Mouse (Mus musculus) right cerebral cortex, postnatal 36 days (tissue): Measurements from ENCODE around the gene E2f2.

Experiments used
- DNase-seq, 2 experiments: peaks; one replicate each; pipeline ENCODE4 v3.0.0; 2022; ENCODE audit warnings: low spot score in 2 of 2, mixed read lengths in 1 of 2

E2f2 gene

DNA sequence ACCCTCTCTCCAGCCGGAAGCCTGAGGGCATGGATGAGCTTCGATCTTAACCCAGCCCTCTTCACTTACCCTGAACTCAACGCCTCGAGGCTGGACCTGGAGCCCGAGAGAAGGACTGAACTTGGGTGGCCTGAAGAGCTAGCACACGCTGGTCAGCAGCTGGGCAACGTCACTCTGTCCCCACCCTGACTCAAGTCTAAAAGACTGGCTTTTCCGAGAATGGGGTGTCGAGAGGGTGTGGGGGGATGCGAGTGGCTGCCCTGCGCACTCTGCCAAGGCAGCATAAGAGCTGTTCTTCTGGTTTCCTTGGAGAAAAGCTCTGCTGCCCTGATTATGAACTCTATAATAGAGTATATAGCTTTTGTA is 27.3 kb upstream of the E2f2 start:
- no peak for DNase-seq

DNA sequence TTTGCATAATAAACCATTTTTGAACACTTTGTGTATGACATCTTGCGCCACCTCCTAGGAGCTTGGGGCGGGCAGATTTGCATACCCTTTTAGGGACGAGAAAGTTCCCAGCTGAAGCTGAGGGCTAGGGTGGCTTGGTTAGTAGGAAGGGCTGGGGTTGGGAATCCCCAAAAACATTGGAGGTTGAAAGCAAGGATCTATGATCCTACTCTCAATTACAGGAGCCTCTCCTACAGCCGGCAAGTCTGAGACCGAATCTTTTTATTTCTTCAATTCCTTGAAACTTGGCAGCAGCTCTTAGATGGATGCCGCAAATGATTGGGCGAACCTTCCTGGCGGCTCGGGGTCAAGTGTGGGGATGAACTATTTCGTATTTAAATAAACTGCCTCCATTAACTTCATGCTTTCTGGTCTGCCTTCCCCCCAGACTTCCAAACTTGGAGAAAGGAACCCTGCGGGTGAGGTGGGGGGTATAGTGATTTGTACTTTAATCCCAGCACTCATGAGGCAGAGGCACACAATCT is 26.8 kb upstream of the E2f2 start:
- no peak for DNase-seq

DNA sequence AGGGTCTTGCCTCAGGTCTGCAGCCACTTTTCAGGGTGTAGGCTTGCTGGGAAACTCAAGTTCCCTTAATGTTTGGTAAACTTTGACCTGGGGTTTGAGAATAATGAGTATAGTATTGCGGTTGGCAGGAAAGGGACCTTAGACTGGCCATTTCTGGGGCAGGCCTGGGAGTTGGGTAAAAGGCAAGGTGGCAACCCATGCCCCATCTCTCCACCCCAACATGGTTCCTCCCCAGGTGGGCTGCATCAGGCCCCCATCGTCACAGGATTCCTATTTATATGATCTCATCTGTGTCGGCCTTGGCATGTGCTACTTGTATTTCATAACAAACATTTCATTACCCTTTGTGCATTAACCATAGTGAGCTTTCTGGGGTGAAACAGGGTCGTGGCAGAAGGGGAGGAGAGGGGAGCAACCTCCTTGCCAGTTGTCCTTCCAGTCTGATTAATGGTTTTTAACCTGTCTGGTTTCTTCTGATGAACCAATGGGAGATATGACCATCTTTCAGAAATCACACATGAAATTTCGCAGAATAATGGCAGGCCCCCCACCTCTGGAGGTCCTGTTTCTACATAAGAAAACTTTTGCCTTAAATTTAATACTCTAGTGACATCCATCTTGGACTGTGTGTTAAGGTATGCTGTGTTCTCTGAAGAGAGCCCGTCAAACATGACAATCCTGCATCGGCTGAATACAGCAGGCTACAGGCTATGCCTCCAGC is 26.0 kb upstream of the E2f2 start:
- DNase-seq: no peak

DNA sequence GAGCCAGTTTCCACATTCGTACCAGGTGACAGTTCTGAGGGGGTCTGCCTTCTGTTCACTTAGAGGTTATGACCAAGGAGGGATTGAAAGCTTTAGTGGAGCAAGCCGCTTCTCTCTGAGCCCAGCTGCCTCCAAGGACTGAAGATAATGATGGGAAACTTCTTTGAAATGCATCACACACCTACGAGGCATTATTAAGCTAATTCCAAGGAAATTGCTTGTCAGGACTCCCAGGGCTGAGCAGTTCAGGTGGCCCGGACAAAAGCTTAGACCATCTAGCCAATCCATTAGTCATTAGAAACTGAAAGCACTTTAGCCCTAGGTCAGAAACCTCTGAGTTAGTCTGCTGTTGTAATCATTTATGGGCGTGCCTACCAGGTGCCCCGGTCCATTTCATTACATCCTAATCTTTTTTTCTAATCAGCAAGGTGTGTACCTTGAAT is 25.5 kb upstream of the E2f2 start:
- no peak for DNase-seq

DNA sequence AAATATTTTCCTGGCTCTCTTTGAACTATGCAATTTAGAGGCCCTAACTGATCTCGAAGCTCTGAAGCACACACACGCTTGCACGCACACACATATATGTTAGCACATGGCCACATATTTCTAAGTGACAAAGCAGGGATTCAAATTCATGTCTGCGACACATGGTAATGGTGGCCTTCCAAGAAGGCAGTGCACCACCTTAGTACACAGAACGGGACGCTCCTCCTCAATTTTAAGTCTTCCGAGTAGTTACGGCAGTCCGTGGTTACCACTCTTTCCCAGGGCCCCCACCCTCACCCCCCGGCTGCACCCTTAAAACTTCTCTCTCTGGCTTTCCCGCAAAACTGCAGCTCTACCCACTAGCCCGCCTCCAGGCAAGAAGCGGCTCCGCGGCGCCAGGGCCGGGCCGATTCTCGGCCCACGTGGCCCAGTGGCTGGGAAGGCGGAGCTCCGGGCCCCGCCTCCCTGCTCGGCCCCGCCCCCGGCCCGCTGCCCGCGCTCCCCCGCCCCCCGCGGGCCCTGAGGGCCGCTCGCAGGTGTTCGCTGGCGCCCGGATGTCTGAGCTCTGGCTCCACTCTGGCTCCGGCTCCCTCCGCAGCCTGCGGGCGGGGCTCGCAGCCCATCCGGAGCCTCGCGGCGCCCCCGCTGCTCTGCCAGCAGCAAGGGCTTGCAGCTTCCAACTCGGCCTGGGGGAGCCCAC is 24.6 kb upstream of the E2f2 start:
- DNase-seq: peak; percentile 55 to 60

DNA sequence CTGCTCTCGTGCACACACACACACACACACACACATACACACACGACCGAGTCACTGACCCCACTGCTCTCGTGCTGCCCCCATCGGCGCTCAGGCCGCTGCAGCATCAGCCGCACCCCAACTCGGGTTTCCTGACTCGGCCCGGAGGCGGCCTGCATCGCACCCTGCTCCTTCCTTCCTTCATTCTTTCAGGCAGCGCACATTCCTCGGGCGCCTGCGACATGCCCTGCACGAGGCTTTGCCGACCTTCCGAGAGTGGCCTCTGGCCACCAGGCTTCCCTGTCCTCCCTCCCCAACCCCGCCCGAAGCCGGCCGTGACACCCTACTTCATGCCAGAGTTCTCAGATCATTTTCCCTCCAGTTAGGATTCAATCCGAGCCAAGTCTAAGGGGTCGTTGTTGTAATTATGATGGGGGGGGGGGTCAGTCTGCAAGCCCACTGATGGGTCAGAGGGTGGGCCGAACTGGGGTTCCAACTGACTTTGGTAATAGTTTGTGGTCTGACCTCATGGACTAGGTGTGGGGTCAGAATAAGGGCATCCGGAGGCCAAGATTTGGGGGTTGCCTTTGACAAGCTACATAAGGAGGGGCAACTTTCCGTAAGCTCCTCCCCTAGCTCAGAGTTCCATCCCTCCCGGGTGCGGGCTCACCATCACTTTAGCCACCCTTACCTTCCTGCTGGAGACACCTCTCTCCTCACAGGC is 23.7 kb upstream of the E2f2 start:
- no peak for DNase-seq

DNA sequence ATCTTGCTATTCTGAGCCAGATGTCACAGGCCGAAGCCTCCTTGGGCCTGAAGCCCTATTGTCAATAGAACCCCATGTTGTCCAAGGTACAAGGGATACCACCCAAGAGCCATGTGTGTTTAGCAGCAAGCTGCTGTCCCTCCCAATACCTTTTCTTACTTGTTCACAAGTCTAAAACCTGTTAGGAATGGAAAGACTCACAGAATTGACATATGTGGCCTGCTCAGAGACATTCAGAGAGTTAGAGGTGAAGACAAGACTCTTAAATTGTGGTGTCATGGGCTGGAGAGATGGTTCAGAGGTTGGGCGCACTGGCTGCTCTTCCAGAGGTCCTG is 23.2 kb upstream of the E2f2 start:
- no peak for DNase-seq

DNA sequence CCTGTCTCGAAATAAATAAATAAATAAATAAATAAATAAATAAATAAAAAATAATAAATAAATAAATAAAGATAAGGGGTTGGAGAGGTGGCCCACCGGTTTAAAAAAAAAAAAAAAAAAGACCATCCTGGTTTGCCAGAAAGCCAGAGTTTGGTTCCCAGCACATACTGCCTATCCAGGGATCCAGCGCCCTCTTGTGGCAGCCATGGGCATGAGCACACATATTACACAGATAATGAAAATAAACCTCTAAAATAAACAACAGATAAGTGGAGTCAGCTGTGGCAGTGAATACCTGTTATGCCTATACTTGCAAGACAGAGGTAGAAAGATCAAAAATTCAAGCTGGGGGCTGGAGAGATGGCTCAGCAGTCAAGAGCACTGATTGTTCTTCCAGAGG is 22.5 kb upstream of the E2f2 start:
- no peak for DNase-seq

DNA sequence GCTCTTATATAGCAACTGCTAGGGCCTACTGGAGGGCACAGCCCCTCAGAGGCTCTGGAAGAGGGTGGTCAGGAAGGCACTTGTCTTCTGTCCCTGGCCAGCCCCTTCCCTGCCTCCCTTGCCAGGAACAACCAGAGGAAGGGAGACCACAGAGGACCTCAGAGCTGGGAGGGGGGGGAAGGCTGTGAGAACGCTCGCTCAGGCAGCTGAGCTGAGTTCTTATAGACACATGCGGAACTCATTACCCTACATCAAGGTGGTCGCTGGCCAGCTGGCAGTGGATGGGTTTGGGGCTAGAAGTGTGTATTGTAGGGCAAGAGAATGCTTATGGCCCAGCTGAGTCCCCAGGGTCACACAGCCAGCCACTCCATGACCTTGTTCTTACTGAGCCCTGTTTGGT is 21.6 kb upstream of the E2f2 start:
- no peak for DNase-seq

DNA sequence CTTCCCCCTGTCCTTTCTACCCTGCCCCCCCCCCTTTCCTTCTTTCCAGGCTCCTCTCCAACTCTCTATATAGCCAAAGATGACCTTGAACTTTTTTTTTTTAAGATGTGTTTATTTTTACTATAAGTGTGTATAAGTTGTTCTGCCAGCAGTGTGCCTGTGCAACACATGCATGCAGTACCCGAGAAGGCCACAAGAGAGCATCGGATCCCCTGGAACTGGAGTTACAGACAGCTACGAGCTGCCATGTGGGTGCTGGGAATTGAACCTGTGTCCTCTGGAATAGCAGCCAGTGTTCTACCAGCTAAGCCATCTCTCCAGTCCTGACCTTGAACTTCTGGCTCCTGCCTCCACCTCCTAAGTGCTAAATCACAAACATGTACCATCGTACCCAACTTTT is 19.4 kb upstream of the E2f2 start:
- no peak for DNase-seq

DNA sequence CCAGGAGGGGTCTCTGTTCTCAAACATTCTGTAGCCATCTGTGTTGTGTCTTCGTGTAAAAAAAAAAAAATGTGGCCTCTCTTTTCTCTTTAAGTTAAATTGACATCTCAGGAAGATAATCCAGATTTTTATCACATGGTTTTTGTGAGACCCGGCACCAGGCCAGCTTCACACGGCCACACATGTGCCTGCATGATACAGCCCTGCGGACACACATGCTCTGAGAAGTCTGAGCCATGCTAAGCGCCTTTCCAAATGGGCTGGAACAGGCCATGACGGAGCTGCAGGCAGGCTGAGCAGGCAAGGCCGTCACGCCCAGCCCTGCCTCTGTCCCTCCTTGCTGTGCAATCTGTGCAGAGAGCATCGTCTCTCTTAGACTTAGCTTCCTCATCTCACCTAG is 17.7 kb upstream of the E2f2 start:
- no peak for DNase-seq

DNA sequence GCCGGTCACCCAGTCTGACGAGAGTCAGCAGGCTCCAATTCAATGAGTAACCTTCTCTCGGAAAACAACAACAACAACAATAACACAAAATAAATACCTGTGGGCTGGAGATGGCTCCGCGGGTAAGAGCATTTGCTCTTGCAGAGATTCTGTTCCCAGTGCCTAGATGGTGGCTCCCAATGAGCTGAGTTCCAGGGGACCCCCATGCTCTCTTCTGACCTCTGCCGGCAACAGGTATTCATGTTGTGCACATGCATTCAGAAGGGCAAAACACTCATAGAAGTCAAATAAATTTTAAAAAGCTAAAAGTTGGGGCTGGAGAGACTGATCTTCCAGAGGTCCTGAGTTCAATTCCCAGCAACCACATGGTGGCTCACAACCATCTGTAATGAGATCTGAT is 13.7 kb upstream of the E2f2 start:
- no peak for DNase-seq

DNA sequence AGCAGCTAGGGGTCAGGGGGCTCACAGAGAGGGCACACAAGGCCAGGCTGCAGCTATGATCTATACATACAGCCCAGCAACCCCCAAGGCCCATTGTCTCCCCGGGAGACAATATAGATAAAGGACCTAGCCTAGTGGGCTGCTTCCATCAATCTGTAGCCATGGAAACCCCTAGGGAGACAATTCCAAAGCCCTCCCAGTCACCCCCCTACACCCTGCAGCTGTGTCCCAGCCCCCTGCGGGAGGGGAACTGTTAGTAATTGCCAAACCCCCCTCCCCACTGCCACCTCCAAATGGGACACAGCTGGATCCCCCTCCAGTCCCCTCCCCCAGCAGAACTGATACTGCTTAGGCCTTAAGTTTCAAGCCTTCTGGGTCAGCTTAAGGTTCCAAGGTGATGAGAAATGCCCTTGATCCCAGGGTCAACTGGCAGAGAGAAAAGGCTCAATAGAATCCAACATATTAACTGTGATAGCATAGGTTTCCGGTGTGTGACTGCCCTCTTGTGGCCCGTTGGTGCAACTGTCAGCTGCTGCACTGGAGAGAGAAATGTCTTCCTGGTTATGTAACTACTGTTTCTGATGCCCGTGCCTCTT is 12.3 kb upstream of the E2f2 start:
- peak; percentile 45 to 49 for DNase-seq

DNA sequence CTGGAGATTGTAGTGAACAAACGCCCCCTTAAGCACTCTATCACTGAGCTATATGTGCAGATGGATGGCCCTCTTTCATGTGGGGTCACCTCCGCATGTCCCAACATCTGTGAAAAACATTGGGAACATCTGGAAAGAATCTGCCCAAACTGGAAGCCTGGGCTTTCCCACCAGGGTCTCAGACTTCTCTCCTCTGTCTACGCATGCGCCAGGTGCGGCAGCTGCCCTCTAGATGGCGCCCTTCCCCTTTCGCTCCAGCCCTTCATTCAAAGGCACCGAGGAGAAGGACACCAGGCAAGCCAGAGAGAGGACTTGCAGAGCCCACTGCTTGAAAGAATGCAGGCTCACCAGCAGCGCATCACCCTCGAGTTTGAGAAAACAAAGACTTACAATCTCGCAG is 8.7 kb upstream of the E2f2 start:
- peak; percentile 50 to 72 for DNase-seq

DNA sequence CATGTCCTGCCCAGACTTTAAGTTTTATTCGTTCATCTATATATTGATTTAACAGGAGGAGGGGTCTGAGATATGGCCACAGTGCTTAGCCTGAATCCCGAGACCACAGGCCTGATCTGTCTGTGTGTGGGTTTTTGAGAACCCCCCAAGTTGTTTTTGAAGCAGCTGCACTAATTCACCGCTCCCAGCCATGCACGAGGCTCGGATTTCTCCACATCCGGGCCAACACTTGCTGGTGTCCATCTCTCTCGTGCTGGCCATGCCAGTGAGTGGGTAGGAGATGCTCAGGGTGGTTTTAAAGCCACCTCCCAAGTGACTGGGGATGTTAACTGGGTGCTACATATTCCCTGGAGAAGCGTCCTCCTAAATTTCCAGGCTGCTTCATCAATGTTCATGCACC is 7.2 kb upstream of the E2f2 start:
- DNase-seq: no peak

DNA sequence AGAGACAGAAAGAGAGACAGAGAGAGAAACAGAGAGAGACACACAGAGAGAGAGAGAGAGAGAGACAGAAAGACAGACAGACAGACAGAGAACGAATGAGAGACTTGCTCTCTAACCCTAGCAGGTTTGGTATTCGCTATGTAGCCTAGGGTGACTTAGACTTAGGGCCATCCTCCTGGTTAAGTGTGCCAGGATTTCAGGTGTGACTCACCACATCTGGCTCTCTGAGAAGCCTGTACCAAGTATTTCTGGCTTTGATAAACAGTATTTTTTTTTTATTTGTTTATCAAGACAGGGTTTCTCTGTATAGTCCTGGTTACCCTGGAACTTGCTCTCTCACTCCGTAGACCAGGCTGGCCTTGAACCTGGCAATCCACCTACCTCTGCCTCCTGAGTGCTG is 4.5 kb upstream of the E2f2 start:
- no peak for DNase-seq

DNA sequence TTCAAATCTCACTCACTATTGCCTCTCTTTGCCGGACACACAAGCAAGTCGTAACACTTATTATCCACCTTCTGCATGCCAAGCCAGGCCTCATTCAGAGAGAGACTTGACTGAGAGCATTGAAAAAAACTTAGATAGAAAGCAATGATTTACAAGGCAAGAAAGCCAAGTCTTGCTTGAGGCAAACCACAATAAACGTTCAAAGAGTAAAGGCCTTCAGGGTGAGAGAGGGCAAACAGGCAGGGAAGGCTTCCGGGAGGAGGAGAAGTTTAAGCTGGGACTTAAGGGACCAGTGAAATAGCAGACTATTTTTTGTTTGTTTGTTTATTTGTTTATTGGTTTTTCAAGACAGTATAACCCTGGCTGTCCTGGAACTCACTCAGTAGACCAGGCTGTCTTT is 1.8 kb upstream of the E2f2 start:
- DNase-seq: no peak

DNA sequence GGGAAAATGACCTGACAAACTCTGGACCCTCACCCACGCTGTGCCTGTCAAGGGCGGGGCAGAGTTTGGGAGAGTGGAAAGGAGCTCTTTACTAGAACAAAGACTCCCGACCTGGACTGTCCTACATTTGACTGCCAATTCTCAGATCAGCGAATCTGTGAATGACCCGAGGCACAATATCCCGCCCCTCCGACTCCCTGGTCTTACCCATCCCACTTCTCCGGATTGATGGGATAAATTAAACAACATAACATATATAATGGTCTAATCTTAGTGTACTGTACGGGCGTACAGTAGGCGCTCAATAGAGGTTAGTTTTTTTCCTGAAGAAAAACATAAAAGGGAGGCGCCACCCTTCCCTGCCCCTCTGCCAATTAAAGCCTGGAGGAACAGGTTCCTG is 739 bp upstream of the E2f2 start:
- DNase-seq: no peak

DNA sequence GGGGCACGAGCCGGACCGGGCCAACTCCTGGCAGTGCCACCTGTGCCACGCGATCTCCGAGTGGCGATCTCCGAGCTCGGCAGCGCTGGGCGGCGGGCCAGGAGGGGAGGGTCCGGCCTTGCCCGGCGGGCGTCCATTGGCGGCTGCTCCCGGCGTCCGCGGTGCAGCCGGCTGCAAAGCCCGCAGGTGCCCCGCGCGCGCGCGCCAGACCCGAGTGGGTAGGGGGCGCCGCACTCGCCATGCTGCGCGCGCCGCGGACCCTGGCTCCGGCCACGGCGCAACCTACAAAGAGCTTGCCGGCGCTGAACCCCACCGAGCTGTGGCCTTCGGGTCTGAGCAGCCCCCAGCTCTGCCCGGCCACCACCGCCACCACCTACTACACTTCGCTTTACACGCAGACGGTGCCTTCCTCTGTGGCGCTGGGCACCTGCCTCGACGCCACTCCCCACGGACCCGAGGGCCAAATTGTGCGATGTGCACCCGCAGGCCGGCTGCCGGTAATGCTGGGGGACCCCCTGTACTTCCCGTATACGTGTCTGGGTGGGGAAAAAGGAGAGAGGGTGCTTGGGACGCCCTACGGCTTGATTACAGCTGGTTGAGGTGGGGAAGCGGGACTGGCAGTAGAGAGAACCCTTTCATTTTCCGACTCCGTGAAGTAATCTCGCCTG is 482 bp downstream of the E2f2 start:
- DNase-seq: no peak

DNA sequence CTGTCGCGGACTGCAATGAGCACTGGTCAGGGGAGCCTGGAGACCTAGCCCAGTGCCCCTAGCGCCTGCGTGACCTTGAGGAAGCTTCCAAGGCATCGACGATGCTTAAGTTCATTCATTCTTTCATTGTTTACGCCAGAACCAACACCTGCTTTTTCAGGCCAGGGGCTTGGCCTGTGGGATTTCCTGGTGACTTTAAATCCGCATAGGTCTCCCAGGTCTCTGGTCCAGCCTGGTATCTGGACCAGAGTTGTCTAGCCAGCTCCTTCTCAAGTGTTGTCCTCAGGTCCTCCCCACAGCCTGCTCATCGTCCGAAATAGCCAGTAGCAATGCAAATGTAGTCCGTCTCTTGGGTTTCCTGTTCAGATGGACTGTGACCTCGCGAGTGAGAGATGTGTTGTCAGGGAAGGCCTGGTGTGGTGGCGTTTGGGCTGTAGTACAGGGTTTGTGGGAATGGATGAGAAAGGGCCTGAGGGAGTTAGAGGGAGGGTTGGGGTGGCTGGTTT is 1.1 kb downstream of the E2f2 start:
- DNase-seq: no peak

DNA sequence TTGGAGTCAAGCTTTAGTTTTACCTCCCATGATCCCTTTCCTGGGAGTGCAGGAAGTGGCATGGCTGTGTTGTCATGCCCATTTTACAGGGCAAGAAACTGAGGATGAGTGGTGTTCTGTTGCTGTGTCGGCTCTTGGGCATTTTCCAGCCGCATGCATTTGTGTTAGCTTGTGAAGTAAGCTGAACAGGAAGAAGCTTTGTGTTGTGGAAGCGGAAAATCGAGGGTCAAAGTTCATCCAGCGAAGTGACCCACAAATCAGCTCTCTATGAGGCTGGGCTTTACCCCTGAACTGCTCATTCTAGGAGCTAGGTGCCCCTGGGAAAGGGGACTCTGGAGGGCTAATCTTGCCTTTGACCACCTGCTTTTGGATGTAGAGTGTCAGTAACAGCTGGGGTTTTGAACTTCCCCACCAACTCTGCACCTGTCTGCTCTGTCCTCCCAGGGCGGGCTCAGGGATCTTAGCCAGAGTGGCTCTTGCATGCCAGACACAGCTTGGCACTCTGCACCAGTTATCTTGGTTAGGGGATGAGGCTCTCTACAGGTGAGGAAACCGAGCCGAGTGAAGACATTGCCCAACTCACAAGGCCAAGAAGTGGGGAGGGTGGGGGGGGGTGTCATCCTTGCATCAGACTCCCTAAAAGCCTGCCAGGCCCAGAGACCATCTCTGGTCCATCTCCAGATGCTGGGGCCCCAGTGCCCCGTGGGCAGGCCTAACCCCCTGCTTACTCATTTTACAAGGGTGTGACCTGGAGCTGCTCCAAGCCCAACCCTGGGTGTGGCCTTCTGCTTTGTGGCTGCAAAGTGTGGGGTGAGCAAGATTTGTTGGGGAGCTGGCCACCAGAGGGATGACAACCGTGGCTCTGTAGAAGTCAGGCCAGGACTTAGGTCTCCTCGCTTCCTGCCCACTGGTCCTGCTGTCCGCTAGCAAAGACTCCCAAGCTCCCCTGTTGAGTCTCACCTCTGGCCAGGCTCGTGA is 2.3 kb downstream of the E2f2 start:
- DNase-seq: no peak
